Mouse (Mus musculus): ENCODE data around the gene Cox19.

Cox19 gene

GRCm38 (mm10) chr5:139327634-139328020, 23.6 kb downstream of the Cox19 start:
- no peak for DNase-seq (ENCODE audit: inconsistent ontology term)

- no peak for DNase-seq (ENCODE audit: inconsistent ontology term)
Observed at GRCm38 (mm10) chr5:139326986-139327633, 24.1 kb downstream of the Cox19 start.

GRCm38 (mm10) chr5:139326111-139326696, 25.0 kb downstream of the Cox19 start:
- no peak for DNase-seq (ENCODE audit: inconsistent ontology term)

- peak; percentile 65 for DNase-seq (ENCODE audit: inconsistent ontology term)
Observed at GRCm38 (mm10) chr5:139325395-139325966, 25.7 kb downstream of the Cox19 start, which contains the start of gene Adap1. Gene Adap1, minus strand, starts transcription at chr5:139325622.

GRCm38 (mm10) chr5:139324691-139325394, 26.4 kb downstream of the Cox19 start:
- DNase-seq (ENCODE audit: inconsistent ontology term) = no peak

GRCm38 (mm10) chr5:139324045-139324491, 27.1 kb downstream of the Cox19 start:
- DNase-seq (ENCODE audit: inconsistent ontology term) = peak; percentile 26

GRCm38 (mm10) chr5:139323260-139323924, 27.8 kb downstream of the Cox19 start:
- no peak for DNase-seq (ENCODE audit: inconsistent ontology term)

GRCm38 (mm10) chr5:139321331-139321730, 29.9 kb downstream of the Cox19 start:
- DNase-seq (ENCODE audit: inconsistent ontology term) = no peak

GRCm38 (mm10) chr5:139320424-139320823, 30.8 kb downstream of the Cox19 start:
- no peak for DNase-seq (ENCODE audit: inconsistent ontology term)

- no peak for DNase-seq (ENCODE audit: inconsistent ontology term)
Observed at GRCm38 (mm10) chr5:139317751-139318504, 33.3 kb downstream of the Cox19 start.

GRCm38 (mm10) chr5:139316982-139317675, 34.1 kb downstream of the Cox19 start:
- DNase-seq (ENCODE audit: inconsistent ontology term) = no peak

GRCm38 (mm10) chr5:139314941-139315642, 36.1 kb downstream of the Cox19 start:
- DNase-seq (ENCODE audit: inconsistent ontology term) = no peak

- no peak for DNase-seq (ENCODE audit: inconsistent ontology term)
Observed at GRCm38 (mm10) chr5:139313536-139313935, 37.7 kb downstream of the Cox19 start.

- DNase-seq (ENCODE audit: inconsistent ontology term) = no peak
Observed at GRCm38 (mm10) chr5:139311822-139312221, 39.4 kb downstream of the Cox19 start.

GRCm38 (mm10) chr5:139310477-139310876, 40.7 kb downstream of the Cox19 start:
- DNase-seq (ENCODE audit: inconsistent ontology term) = no peak

- DNase-seq (ENCODE audit: inconsistent ontology term) = no peak
Observed at GRCm38 (mm10) chr5:139309946-139310345, 41.3 kb downstream of the Cox19 start.

GRCm38 (mm10) chr5:139303646-139304061, 47.6 kb downstream of the Cox19 start:
- DNase-seq (ENCODE audit: inconsistent ontology term) = no peak

- DNase-seq (ENCODE audit: inconsistent ontology term) = no peak
Observed at GRCm38 (mm10) chr5:139302101-139302500, 49.1 kb downstream of the Cox19 start.

- DNase-seq (ENCODE audit: inconsistent ontology term) = no peak
Observed at GRCm38 (mm10) chr5:139297745-139298144, 53.5 kb downstream of the Cox19 start.

- DNase-seq (ENCODE audit: inconsistent ontology term) = no peak
Observed at GRCm38 (mm10) chr5:139297092-139297491, 54.1 kb downstream of the Cox19 start.
